Mouse (Mus musculus) brain, embryonic 14.5 days (tissue): ENCODE measurements around the gene Sowahd.

ENCODE experiments used
- CTCF ChIP-seq: fragments of 200-500 bp; IDR thresholded peaks from 2 replicates; pipeline ENCODE4 v1.5.1; 2012; ENCODE audit warnings: inconsistent platforms, mild to moderate bottlenecking, moderate library complexity, borderline replicate concordance; ENCODE audit not compliant: insufficient read depth, insufficient read length; ENCODE audit errors: extremely low read depth
- POLR2A ChIP-seq: fragments of 200-500 bp; IDR thresholded peaks from 2 replicates; pipeline ENCODE4 v1.6.1; 2012; ENCODE audit warnings: mild to moderate bottlenecking, inconsistent platforms, borderline replicate concordance; ENCODE audit not compliant: poor library complexity, insufficient read depth, insufficient read length, severe bottlenecking; ENCODE audit errors: extremely low read depth

- TF ChIP-seq POLR2A, result no peak
- no peak for TF ChIP-seq CTCF
These were observed 34.8 kb upstream of the Sowahd start for GRCm38 (mm10) chrX:37013870-37014269.
